Mouse (Mus musculus) E14TG2a.4 (cell line): Measurements from ENCODE around the gene Cggbp1.
A peak's percentile ranks its signal among the peaks of the same experiment; 100 is the strongest.
"Not testable (repeated sequence)": the region's sequence is repeated elsewhere in the genome, so short reads cannot be mapped to it uniquely, and the experiment has no call there.

Experiments used
- H3K27me3 ChIP-seq: 2 replicates; pipeline ENCODE4 v1.6.1; 2014; ENCODE audit warnings: low read length, control low read depth; ENCODE audit not compliant: insufficient read depth
- H3K36me3 ChIP-seq: 2 replicates; pipeline ENCODE4 v1.6.1; 2014; ENCODE audit warnings: low read length, control low read depth; ENCODE audit not compliant: insufficient read depth
- H3K4me1 ChIP-seq: replicated peaks from 2 replicates; pipeline ENCODE4 v1.6.1; 2014; ENCODE audit warnings: low read depth, low read length, control low read depth
- H3K4me3 ChIP-seq: replicated peaks from 2 replicates; pipeline ENCODE4 v1.5.1; 2014; ENCODE audit warnings: mild to moderate bottlenecking, low read length
- H3K9me3 ChIP-seq: 2 replicates; pipeline ENCODE4 v1.6.1; 2014; ENCODE audit warnings: low read length, control low read depth
- CTCF ChIP-seq: conservative IDR thresholded peaks from 2 replicates; pipeline ENCODE4 v1.5.1; 2014; ENCODE audit warnings: low read length
- NANOG ChIP-seq: IDR thresholded peaks from 2 replicates; pipeline ENCODE4 v1.6.1; 2014; ENCODE audit warnings: borderline replicate concordance, low read length, mixed read lengths
- POU5F1 ChIP-seq: IDR thresholded peaks from 2 replicates; pipeline ENCODE4 v1.6.1; 2014; ENCODE audit warnings: low read length, borderline replicate concordance

Cggbp1 gene

GRCm38 (mm10) chr16:64841481-64842373, 10.1 kb upstream of the Cggbp1 start:
- Histone ChIP-seq H3K9me3 (no peaks in the 10 kb centered on the region), H3K27me3 (no peaks in the 10 kb centered on the region), H3K36me3 (no peaks in the 10 kb centered on the region), H3K4me1 (peaks cover 8% of the 10 kb centered on the region), H3K4me3 (no peak overlapping the region)
- TF ChIP-seq NANOG, result no peak
- no peak for TF ChIP-seq POU5F1
- no peak for TF ChIP-seq CTCF

- Histone ChIP-seq H3K27me3 (no peaks in the 10 kb centered on the region), H3K9me3 (no peaks in the 10 kb centered on the region), H3K4me3 (no peak overlapping the region), H3K4me1 (peaks cover 7% of the 10 kb centered on the region), H3K36me3 (no peaks in the 10 kb centered on the region)
- TF ChIP-seq POU5F1 (no peak), CTCF (peak; percentile 50), NANOG (no peak)
These were observed 9.4 kb upstream of the Cggbp1 start for GRCm38 (mm10) chr16:64842374-64842729.

- no peaks in the 10 kb centered on the region for H3K9me3 ChIP-seq
- H3K36me3 ChIP-seq, result no peaks in the 10 kb centered on the region
- no peak overlapping the region for H3K4me3 ChIP-seq
- peaks cover 21% of the 10 kb centered on the region for H3K4me1 ChIP-seq
- TF ChIP-seq CTCF (peak; percentile 57), NANOG (no peak)
- no peaks in the 10 kb centered on the region for H3K27me3 ChIP-seq
These were observed 5.8 kb upstream of the Cggbp1 start for GRCm38 (mm10) chr16:64845947-64846346.

GRCm38 (mm10) chr16:64850287-64851084, 1.3 kb upstream of the Cggbp1 start:
- no peak for TF ChIP-seq CTCF
- no peak for TF ChIP-seq POU5F1
- no peak for TF ChIP-seq NANOG
- Histone ChIP-seq H3K27me3 (no peaks in the 10 kb centered on the region), H3K9me3 (no peaks in the 10 kb centered on the region), H3K36me3 (peaks cover 26% of the 10 kb centered on the region), H3K4me3 (peak overlapping the region; percentile 99), H3K4me1 (peaks cover 42% of the 10 kb centered on the region)

GRCm38 (mm10) chr16:64851085-64851562, 672 bp upstream of the Cggbp1 start:
- peak overlapping the region; percentile 99 for H3K4me3 ChIP-seq
- H3K27me3 ChIP-seq, result no peaks in the 10 kb centered on the region
- no peaks in the 10 kb centered on the region for H3K9me3 ChIP-seq
- H3K36me3 ChIP-seq, result peaks cover 32% of the 10 kb centered on the region
- H3K4me1 ChIP-seq, result peaks cover 47% of the 10 kb centered on the region
- TF ChIP-seq CTCF, result no peak
- TF ChIP-seq POU5F1, result no peak
- TF ChIP-seq NANOG, result no peak

- TF ChIP-seq POU5F1, result no peak
- no peak for TF ChIP-seq CTCF
- no peak for TF ChIP-seq NANOG
- Histone ChIP-seq H3K4me3 (peak overlapping the region; percentile 99), H3K36me3 (peaks cover 45% of the 10 kb centered on the region), H3K27me3 (no peaks in the 10 kb centered on the region), H3K4me1 (peaks cover 50% of the 10 kb centered on the region), H3K9me3 (no peaks in the 10 kb centered on the region)
These were observed 660 bp downstream of the Cggbp1 start for GRCm38 (mm10) chr16:64852441-64852871.

- Histone ChIP-seq H3K27me3 (no peaks in the 10 kb centered on the region), H3K4me1 (peaks cover 51% of the 10 kb centered on the region), H3K36me3 (peaks cover 49% of the 10 kb centered on the region), H3K4me3 (peak overlapping the region; percentile 99), H3K9me3 (no peaks in the 10 kb centered on the region)
- TF ChIP-seq POU5F1 (no peak), CTCF (no peak), NANOG (no peak)
These were observed 1.1 kb downstream of the Cggbp1 start for GRCm38 (mm10) chr16:64852891-64853290.

- Histone ChIP-seq H3K9me3 (no peaks in the 10 kb centered on the region), H3K36me3 (peaks cover 58% of the 10 kb centered on the region), H3K27me3 (no peaks in the 10 kb centered on the region), H3K4me1 (peaks cover 36% of the 10 kb centered on the region), H3K4me3 (no peak overlapping the region)
- TF ChIP-seq NANOG (no peak), CTCF (no peak), POU5F1 (no peak)
These were observed 5.2 kb downstream of the Cggbp1 start for GRCm38 (mm10) chr16:64856946-64857345.

- H3K9me3 ChIP-seq, result peaks cover 40% of the 10 kb centered on the region
- H3K4me3 ChIP-seq, H3K27me3 ChIP-seq, H3K36me3 ChIP-seq: not testable (repeated sequence)
- peaks cover 14% of the 10 kb centered on the region; the same call in 1 of the 2 replicates for H3K4me1 ChIP-seq
These were observed 14.0 kb downstream of the Cggbp1 start for GRCm38 (mm10) chr16:64865841-64866240.
